ENCODE assay signal across 9 mouse cellular contexts in the genomic region with DNA sequence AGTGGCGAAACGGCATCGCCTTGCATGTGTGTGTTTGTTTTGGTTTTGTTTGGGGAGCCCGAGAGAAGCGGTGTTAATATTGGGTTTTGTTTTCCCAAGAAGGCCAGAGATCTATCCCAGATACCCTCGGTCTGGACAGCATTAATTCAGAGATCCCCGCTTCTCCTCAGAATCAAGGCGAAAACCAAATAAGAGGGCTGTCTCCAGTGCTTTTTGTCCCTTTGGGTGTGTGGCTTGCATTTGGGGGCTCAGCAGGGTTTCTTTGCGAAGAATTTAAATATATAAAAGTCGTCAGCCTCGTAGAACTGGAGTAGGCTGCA. TPM values are rescaled to one million over a fixed set of nuclear protein-coding genes. Genes with fewer than 3 reads are reported as not detected.
A peak's percentile ranks its signal among the peaks of the same experiment; 100 is the strongest.
DNase-seq lines count a peak whose midpoint lies in the region; ATAC-seq and TF ChIP-seq lines count a peak whose summit lies in the region.
"Had no signal": no experiment of that assay in that cellular context is flagged by ENCODE, and none has a peak within 500 bp of the region (broad histone marks: within the 10 kb centered on the region; RNA-seq: fewer than 3 reads in every experiment).

No protein-coding gene starts in this region.

- H3K4me1 ChIP-seq in heart, postnatal 0 days (ENCODE audit: control insufficient read depth, insufficient read depth): peaks cover 9% of the 10 kb centered on the region; the same call in 1 of the 2 replicates
- peaks cover 22% of the 10 kb centered on the region for H3K4me1 ChIP-seq in G1E (ENCODE audit: insufficient read depth, low read depth, low read length)
- peaks cover 21% of the 10 kb centered on the region for H3K4me1 ChIP-seq in hindbrain, embryonic 10.5 days (replicated peaks)
- H3K4me1 ChIP-seq in midbrain, embryonic 10.5 days: peaks cover 18% of the 10 kb centered on the region

- peaks cover 11% of the 10 kb centered on the region for H3K36me3 ChIP-seq in heart, postnatal 0 days (replicated peaks; ENCODE audit: control insufficient read depth, insufficient read depth, low read length)
- no peaks in the 10 kb centered on the region for H3K36me3 ChIP-seq in G1E (replicated peaks)
- peaks cover 14% of the 10 kb centered on the region for H3K36me3 ChIP-seq in hindbrain, embryonic 10.5 days
- H3K36me3 ChIP-seq in midbrain, embryonic 10.5 days: peaks cover 11% of the 10 kb centered on the region

- peak overlapping the region; percentile 68 for H3K9ac ChIP-seq in heart, postnatal 0 days (replicated peaks; ENCODE audit: low read depth, low read length)

- no peak for TF ChIP-seq EP300 in heart, postnatal 0 days (IDR thresholded peaks at IDR 0.05; ENCODE audit: low read depth)

- ATAC-seq in heart, postnatal 0 days (ENCODE audit: insufficient read depth, low read depth): no peak; the same call in 1 of the 2 replicates
- ATAC-seq in G1E (ENCODE audit: extremely low read depth, insufficient number of reproducible peaks, low FRiP score, poor library complexity, severe bottlenecking): no peak

- no peak for DNase-seq in heart, postnatal 0 days (ENCODE audit: low spot score)
- DNase-seq in heart, postnatal 4 days: no peak
- no peak for DNase-seq in G1E (ENCODE audit: low spot score)
- no peak for DNase-seq in hindbrain, embryonic 10.5 days (ENCODE audit: low spot score)
- DNase-seq in midbrain, embryonic 10.5 days (ENCODE audit: low spot score): no peak
- no peak for DNase-seq in urinary bladder, postnatal 14 days (ENCODE audit: low spot score)
- no peak for DNase-seq in ovary, adult 18-20 months (ENCODE audit: low spot score)
- DNase-seq in spleen, postnatal 36 days (ENCODE audit: low spot score in 2 of 2): no peak

- WGBS in heart, postnatal 0 days: 5% methylated on average over 11 of the region's 11 CpGs
- WGBS in hindbrain, embryonic 10.5 days: 2% methylated on average over 11 of the region's 11 CpGs
- WGBS in midbrain, embryonic 10.5 days: under 1% methylated on average over 11 of the region's 11 CpGs

- H3K9me3 ChIP-seq in heart, postnatal 0 days (replicated peaks; ENCODE audit: control insufficient read depth, low read length): 0 out of 2 replicates have a peak, but pooled peaks cover 3% of the 10 kb centered on the region
- peaks cover 4% of the 10 kb centered on the region for H3K9me3 ChIP-seq in G1E (replicated peaks)
- 0 out of 2 replicates have a peak, but pooled peaks cover 3% of the 10 kb centered on the region for H3K9me3 ChIP-seq in hindbrain, embryonic 10.5 days
- H3K9me3 ChIP-seq in midbrain, embryonic 10.5 days (replicated peaks): peaks cover 10% of the 10 kb centered on the region

- H3K27me3 ChIP-seq in heart, postnatal 0 days (ENCODE audit: control insufficient read depth, insufficient read depth, low read length): no peaks in the 10 kb centered on the region
- H3K27me3 ChIP-seq in G1E (ENCODE audit: insufficient read depth, low read length): peaks cover 25% of the 10 kb centered on the region
- H3K27me3 ChIP-seq in hindbrain, embryonic 10.5 days (ENCODE audit: insufficient read depth, poor library complexity, severe bottlenecking): peaks cover 19% of the 10 kb centered on the region
- H3K27me3 ChIP-seq in midbrain, embryonic 10.5 days (ENCODE audit: low read depth, poor library complexity, severe bottlenecking): peaks cover 41% of the 10 kb centered on the region
- H3K27me3 ChIP-seq: Patski had no signal

- peak overlapping the region; percentile 83 for H3K4me2 ChIP-seq in heart, postnatal 0 days (ENCODE audit: low read depth, low read length)

- peak overlapping the region; percentile 67 for H3K27ac ChIP-seq in heart, postnatal 0 days (ENCODE audit: low read depth)
- H3K27ac ChIP-seq in hindbrain, embryonic 10.5 days: peak overlapping the region; percentile 90
- peak overlapping the region; percentile 88 for H3K27ac ChIP-seq in midbrain, embryonic 10.5 days (replicated peaks)

- peak overlapping the region; percentile 64 for H3K4me3 ChIP-seq in heart, postnatal 0 days (ENCODE audit: low read depth, low read length)
- peak overlapping the region; percentile 87 for H3K4me3 ChIP-seq in G1E (ENCODE audit: low read depth, low read length)
- H3K4me3 ChIP-seq in hindbrain, embryonic 10.5 days: peak overlapping the region; percentile 81
- H3K4me3 ChIP-seq in midbrain, embryonic 10.5 days: peak overlapping the region; percentile 94

- TF ChIP-seq CTCF in heart, postnatal 0 days (IDR thresholded peaks at IDR 0.05; ENCODE audit: low read depth): no peak
- TF ChIP-seq CTCF in G1E (IDR thresholded peaks at IDR 0.05; ENCODE audit: low read depth, low read length): no peak

RNA-seq across cellular contexts. Expression of a gene that starts 0.3 kb away (rescaled TPM):
- 0.99 and 22.1 TPM in 2 replicates for total RNA-seq in heart, postnatal 0 days (2014; rRNA removed; ENCODE audit: low replicate concordance)
- 7.7 and 10.3 TPM in 2 replicates for polyA plus RNA-seq in heart, postnatal 0 days (2015; fragmentation: Nextera tagmentation; extraction: Ambion mirVana)
- total RNA-seq in heart, postnatal 4 days (2021): 10 to 100 TPM; 19.9 to 20.0 TPM
- total RNA-seq in G1E (2014; fragmentation: Nextera tagmentation): 11.7 and 18.2 TPM in 2 replicates
- total RNA-seq in G1E (2017): 1.6 and 2.1 TPM in 2 replicates
- polyA plus RNA-seq in G1E (2012): 5.4 and 6.1 TPM in 2 replicates
- 12.0 and 14.2 TPM in 2 replicates for polyA plus RNA-seq in hindbrain, embryonic 10.5 days (2016; fragmentation: Nextera tagmentation; extraction: Ambion mirVana)
- 7.9 and 9.1 TPM in 2 replicates for polyA plus RNA-seq in midbrain, embryonic 10.5 days (2016; fragmentation: Nextera tagmentation; extraction: Ambion mirVana)

RNA-seq across cellular contexts. Expression of a gene that starts 54.3 kb away (rescaled TPM):
- 63.0 and 76.5 TPM in 2 replicates for total RNA-seq in heart, postnatal 0 days (2014; rRNA removed; ENCODE audit: low replicate concordance)
- 19.3 and 26.3 TPM in 2 replicates for polyA plus RNA-seq in heart, postnatal 0 days (2015; fragmentation: Nextera tagmentation; extraction: Ambion mirVana)
- 10 to 100 TPM; 53.6 to 56.8 TPM for total RNA-seq in heart, postnatal 4 days (2021)
- not detected in 2 replicates for total RNA-seq in G1E (2014; fragmentation: Nextera tagmentation)
- 0.05 TPM in 1 of 2 replicates, not detected in the other for total RNA-seq in G1E (2017)
- polyA plus RNA-seq in G1E (2012): not detected in 2 replicates
- polyA plus RNA-seq in hindbrain, embryonic 10.5 days (2016; fragmentation: Nextera tagmentation; extraction: Ambion mirVana): 5.7 and 5.9 TPM in 2 replicates
- 6.1 and 7.6 TPM in 2 replicates for polyA plus RNA-seq in midbrain, embryonic 10.5 days (2016; fragmentation: Nextera tagmentation; extraction: Ambion mirVana)
